Mouse (Mus musculus) midbrain, embryonic 14.5 days (tissue): ENCODE measurements around the gene Epha10. TPM values are rescaled to one million over a fixed set of nuclear protein-coding genes. Genes with fewer than 3 reads are reported as not detected.

Experiments
- ATAC-seq: fragments of 200-750 bp; cut with Nextera tagmentation; 2 replicates; pipeline ENCODE4 v1.8.0; 2017; ENCODE audit warnings: moderate number of reproducible peaks, moderate library complexity; ENCODE audit not compliant: low FRiP score, low TSS enrichment
- DNase-seq: peaks from one replicate; pipeline ENCODE4 v3.0.0-alpha.2; 2015
- H3K27ac ChIP-seq: fragments of 300-500 bp; sonication (generic); replicated peaks from 2 replicates; pipeline ENCODE4 v1.5.1; 2014; ENCODE audit warnings: mild to moderate bottlenecking, low read depth, low read length, moderate library complexity
- H3K27me3 ChIP-seq: fragments of 300-500 bp; sonication (generic); 2 replicates; pipeline ENCODE4 v1.6.1; 2014; ENCODE audit warnings: low read length, control low read depth, mixed read lengths; ENCODE audit not compliant: control insufficient read depth, insufficient read depth
- H3K36me3 ChIP-seq: fragments of 300-500 bp; sonication (generic); 2 replicates; pipeline ENCODE4 v1.6.1; 2014; ENCODE audit warnings: low read length, control low read depth; ENCODE audit not compliant: control insufficient read depth, insufficient read depth
- H3K4me1 ChIP-seq: fragments of 300-500 bp; sonication (generic); 2 replicates; pipeline ENCODE4 v1.6.1; 2014; ENCODE audit warnings: mild to moderate bottlenecking, antibody characterized with exemption, low read length, control low read depth; ENCODE audit not compliant: control insufficient read depth, insufficient read depth
- H3K4me2 ChIP-seq: fragments of 300-500 bp; sonication (generic); 2 replicates; pipeline ENCODE4 v1.6.1; 2014; ENCODE audit warnings: mild to moderate bottlenecking, low read length, moderate library complexity
- H3K4me3 ChIP-seq: fragments of 300-500 bp; sonication (generic); replicated peaks from 2 replicates; pipeline ENCODE4 v1.5.1; 2014; ENCODE audit warnings: low read depth, low read length
- H3K9ac ChIP-seq: fragments of 300-500 bp; sonication (generic); replicated peaks from 2 replicates; pipeline ENCODE4 v1.6.1; 2014; ENCODE audit warnings: mild to moderate bottlenecking, low read length, moderate library complexity
- H3K9me3 ChIP-seq: fragments of 300-500 bp; sonication (generic); 2 replicates; pipeline ENCODE4 v1.6.1; 2016; ENCODE audit warnings: low read length, control low read depth, mixed read lengths; ENCODE audit not compliant: control insufficient read depth
- WGBS: fragments of 180-500 bp; shearing (Covaris S2); extraction: QIAGEN DNeasy Blood & Tissue Kit; methylation state at CpG from one replicate; pipeline ENCODE4 v1.1.7; 2014; 5-methylcytosine and 5-hydroxymethylcytosine counted together
- polyA plus RNA-seq: library from polyadenylated mRNA; unstranded; fragments of >200 nt; fragmentation: Nextera tagmentation; extraction: Ambion mirVana; gene quantifications from 2 replicates; pipeline ENCODE4 v1.2.1, GENCODE M21; 2014

Epha10 gene
- 9.6 and 10.7 TPM in 2 replicates for polyA plus RNA-seq

- DNase-seq (peak; percentile 24), ATAC-seq (no peak)
- Histone ChIP-seq H3K9ac (peak within 1 kb of the TSS; percentile 51), H3K27ac (peak within 1 kb of the TSS; percentile 72), H3K4me2 (peak within 1 kb of the TSS; percentile 58), H3K4me1 (peaks cover 3% of the 10 kb centered on the region; the same call in 1 of the 2 replicates), H3K36me3 (no peaks in the 10 kb centered on the region), H3K9me3 (no peaks in the 10 kb centered on the region), H3K27me3 (no peaks in the 10 kb centered on the region), H3K4me3 (peak within 1 kb of the TSS; percentile 49)
- 5% methylated on average over 11 of the region's 11 CpGs for WGBS
Observed at GRCm38 (mm10) chr4:124880599-124880998, at the start of gene Epha10. Gene Epha10, plus strand, starts transcription at chr4:124880899.

GRCm38 (mm10) chr4:124832796-124833195 lies 47.9 kb upstream of the Epha10 start:
- no peak overlapping the region for H3K4me2 ChIP-seq
- DNase-seq (no peak), ATAC-seq (no peak)
- no peaks in the 10 kb centered on the region for H3K9me3 ChIP-seq
- no peak overlapping the region for H3K27ac ChIP-seq
- no peak overlapping the region for H3K4me3 ChIP-seq
- H3K27me3 ChIP-seq = no peaks in the 10 kb centered on the region
- H3K9ac ChIP-seq = no peak overlapping the region
- 94% methylated on average over 10 of the region's 10 CpGs for WGBS
- peaks cover 64% of the 10 kb centered on the region for H3K36me3 ChIP-seq
- no peaks in the 10 kb centered on the region for H3K4me1 ChIP-seq

- Histone ChIP-seq H3K4me2 (no peak overlapping the region), H3K36me3 (peaks cover 67% of the 10 kb centered on the region), H3K27ac (no peak overlapping the region), H3K9ac (no peak overlapping the region), H3K4me1 (no peaks in the 10 kb centered on the region), H3K27me3 (no peaks in the 10 kb centered on the region), H3K9me3 (no peaks in the 10 kb centered on the region), H3K4me3 (no peak overlapping the region)
- DNase-seq (no peak), ATAC-seq (no peak)
- WGBS = 87% methylated on average over 14 of the region's 14 CpGs
Observed at GRCm38 (mm10) chr4:124838035-124838700, 42.5 kb upstream of the Epha10 start.

GRCm38 (mm10) chr4:124840998-124841397 lies 39.7 kb upstream of the Epha10 start:
- DNase-seq (no peak), ATAC-seq (no peak)
- H3K9ac ChIP-seq = no peak overlapping the region
- H3K4me1 ChIP-seq = no peaks in the 10 kb centered on the region
- no peaks in the 10 kb centered on the region for H3K9me3 ChIP-seq
- 100% methylated on average over 1 of the region's 1 CpGs for WGBS
- no peak overlapping the region for H3K4me3 ChIP-seq
- no peak overlapping the region for H3K27ac ChIP-seq
- no peak overlapping the region for H3K4me2 ChIP-seq
- H3K27me3 ChIP-seq = no peaks in the 10 kb centered on the region
- peaks cover 63% of the 10 kb centered on the region for H3K36me3 ChIP-seq

GRCm38 (mm10) chr4:124843493-124843892 lies 37.2 kb upstream of the Epha10 start:
- ATAC-seq = 0 out of 2 replicates have a peak, but pooled peaks have one; percentile 46
- WGBS = 55% methylated on average over 11 of the region's 11 CpGs

GRCm38 (mm10) chr4:124847573-124847972 lies 33.1 kb upstream of the Epha10 start:
- ATAC-seq (no peak), DNase-seq (peak; percentile 85)
- H3K9me3 ChIP-seq = no peaks in the 10 kb centered on the region
- no peak overlapping the region for H3K4me2 ChIP-seq
- peaks cover 26% of the 10 kb centered on the region for H3K36me3 ChIP-seq
- H3K9ac ChIP-seq = no peak overlapping the region
- H3K27me3 ChIP-seq = no peaks in the 10 kb centered on the region
- peaks cover 23% of the 10 kb centered on the region for H3K4me1 ChIP-seq
- no peak overlapping the region for H3K27ac ChIP-seq
- H3K4me3 ChIP-seq = no peak overlapping the region
- 5% methylated on average over 8 of the region's 8 CpGs for WGBS

More at GRCm38 (mm10) chr4:124843493-124843892, 37.2 kb upstream of the Epha10 start:
- Histone ChIP-seq H3K4me3 (no peak overlapping the region), H3K36me3 (peaks cover 46% of the 10 kb centered on the region), H3K27me3 (no peaks in the 10 kb centered on the region), H3K4me1 (0 out of 2 replicates have a peak, but pooled peaks cover 8% of the 10 kb centered on the region), H3K4me2 (no peak overlapping the region), H3K27ac (no peak overlapping the region), H3K9ac (no peak overlapping the region), H3K9me3 (no peaks in the 10 kb centered on the region)
- DNase-seq = peak; percentile 58

- Histone ChIP-seq H3K4me2 (peak overlapping the region; percentile 90), H3K27ac (peak overlapping the region; percentile 96), H3K9me3 (no peaks in the 10 kb centered on the region), H3K9ac (peak overlapping the region; percentile 84), H3K27me3 (no peaks in the 10 kb centered on the region), H3K4me3 (peak overlapping the region; percentile 92), H3K4me1 (peaks cover 23% of the 10 kb centered on the region), H3K36me3 (peaks cover 39% of the 10 kb centered on the region)
- peak; percentile 66 for DNase-seq
- WGBS = under 1% methylated on average over 24 of the region's 24 CpGs
- ATAC-seq = peak; percentile 2; the same call in 1 of the 2 replicates
Observed at GRCm38 (mm10) chr4:124849631-124850260, 31.0 kb upstream of the Epha10 start.

GRCm38 (mm10) chr4:124850261-124850913 lies 30.3 kb upstream of the Epha10 start, which contains the start of gene Yrdc:
Gene Yrdc, plus strand, starts transcription at chr4:124850679.
- WGBS = under 1% methylated on average over 80 of the region's 90 CpGs
- Histone ChIP-seq H3K27me3 (no peaks in the 10 kb centered on the region), H3K9me3 (no peaks in the 10 kb centered on the region), H3K4me1 (peaks cover 23% of the 10 kb centered on the region), H3K36me3 (peaks cover 36% of the 10 kb centered on the region), H3K9ac (peak within 1 kb of the TSS; percentile 84), H3K4me2 (peak within 1 kb of the TSS; percentile 90), H3K4me3 (peak within 1 kb of the TSS; percentile 92), H3K27ac (peak within 1 kb of the TSS; percentile 96)
- DNase-seq (peak; percentile 99), ATAC-seq (peak; percentile 94)
